Mouse (Mus musculus) forebrain, embryonic 15.5 days (tissue): ENCODE results near the gene Zfp628. TPM values are rescaled to one million over a fixed set of nuclear protein-coding genes. Genes with fewer than 3 reads are reported as not detected.
A peak's percentile ranks its signal among the peaks of the same experiment; 100 is the strongest.

ENCODE experiments used
- ATAC-seq: fragments of 200-750 bp; cut with Nextera tagmentation; replicated peaks from 2 replicates; pipeline ENCODE4 v1.8.0; 2017; ENCODE audit warnings: mild to moderate bottlenecking, moderate TSS enrichment, moderate library complexity
- H3K27ac ChIP-seq: fragments of 300-500 bp; sonication (generic); replicated peaks from 2 replicates; pipeline ENCODE4 v1.5.1; 2015; ENCODE audit warnings: mild to moderate bottlenecking, inconsistent platforms
- H3K27me3 ChIP-seq: fragments of 300-500 bp; sonication (generic); 2 replicates; pipeline ENCODE4 v1.6.1; 2015; ENCODE audit warnings: inconsistent platforms
- H3K36me3 ChIP-seq: fragments of 300-500 bp; sonication (generic); 2 replicates; pipeline ENCODE4 v1.6.1; 2015; ENCODE audit warnings: mild to moderate bottlenecking, inconsistent platforms
- H3K4me1 ChIP-seq: fragments of 300-500 bp; sonication (generic); 2 replicates; pipeline ENCODE4 v1.6.1; 2015; ENCODE audit warnings: inconsistent platforms
- H3K4me2 ChIP-seq: fragments of 300-500 bp; sonication (generic); replicated peaks from 2 replicates; pipeline ENCODE4 v1.6.1; 2015; ENCODE audit warnings: mild to moderate bottlenecking, inconsistent platforms
- H3K4me3 ChIP-seq: fragments of 300-500 bp; sonication (generic); 2 replicates; pipeline ENCODE4 v1.5.1; 2015; ENCODE audit warnings: mild to moderate bottlenecking, inconsistent platforms
- H3K9ac ChIP-seq: fragments of 300-500 bp; sonication (generic); replicated peaks from 2 replicates; pipeline ENCODE4 v1.6.1; 2015; ENCODE audit warnings: mild to moderate bottlenecking, inconsistent platforms
- H3K9me3 ChIP-seq: fragments of 300-500 bp; sonication (generic); 2 replicates; pipeline ENCODE4 v1.6.1; 2016; ENCODE audit warnings: inconsistent platforms
- WGBS: fragments of 180-500 bp; shearing (Covaris S2); methylation state at CpG from one replicate; pipeline ENCODE4 v1.1.7; 2015; ENCODE audit warnings: mixed read lengths; 5-methylcytosine and 5-hydroxymethylcytosine counted together
- polyA plus RNA-seq: library from polyadenylated mRNA; unstranded; fragments of >200 nt; fragmentation: Nextera tagmentation; extraction: Ambion mirVana; gene quantifications from 2 replicates; pipeline ENCODE4 v1.2.1, GENCODE M21; 2015

Gene Zfp628
- polyA plus RNA-seq, 1 experiment from 2014 or later: 4.2 TPM

- no peaks in the 10 kb centered on the region for H3K9me3 ChIP-seq
- no peaks in the 10 kb centered on the region for H3K36me3 ChIP-seq
- peak overlapping the region; percentile 30 for H3K4me3 ChIP-seq
- peak; percentile 43; the same call in 1 of the 2 replicates for ATAC-seq
- H3K4me2 ChIP-seq: peak overlapping the region; percentile 48
- H3K27me3 ChIP-seq: no peaks in the 10 kb centered on the region
- peaks cover 9% of the 10 kb centered on the region for H3K4me1 ChIP-seq
- H3K27ac ChIP-seq: peak overlapping the region; percentile 38; the same call in 1 of the 2 replicates
- 6% methylated on average over 19 of the region's 19 CpGs for WGBS
- H3K9ac ChIP-seq: peak overlapping the region; percentile 33; the same call in 1 of the 2 replicates
These were observed 15.1 kb upstream of the Zfp628 start for GRCm38 (mm10) chr7:4899649-4900522.

- Histone ChIP-seq H3K27me3 (no peaks in the 10 kb centered on the region), H3K4me2 (peak overlapping the region; percentile 48), H3K9ac (no peak overlapping the region), H3K4me1 (peaks cover 9% of the 10 kb centered on the region), H3K36me3 (no peaks in the 10 kb centered on the region), H3K27ac (no peak overlapping the region; the same call in 1 of the 2 replicates), H3K4me3 (peak overlapping the region; percentile 15), H3K9me3 (no peaks in the 10 kb centered on the region)
- WGBS: 26% methylated on average over 10 of the region's 11 CpGs
- no peak for ATAC-seq
These were observed 14.5 kb upstream of the Zfp628 start for GRCm38 (mm10) chr7:4900523-4900851.

DNA sequence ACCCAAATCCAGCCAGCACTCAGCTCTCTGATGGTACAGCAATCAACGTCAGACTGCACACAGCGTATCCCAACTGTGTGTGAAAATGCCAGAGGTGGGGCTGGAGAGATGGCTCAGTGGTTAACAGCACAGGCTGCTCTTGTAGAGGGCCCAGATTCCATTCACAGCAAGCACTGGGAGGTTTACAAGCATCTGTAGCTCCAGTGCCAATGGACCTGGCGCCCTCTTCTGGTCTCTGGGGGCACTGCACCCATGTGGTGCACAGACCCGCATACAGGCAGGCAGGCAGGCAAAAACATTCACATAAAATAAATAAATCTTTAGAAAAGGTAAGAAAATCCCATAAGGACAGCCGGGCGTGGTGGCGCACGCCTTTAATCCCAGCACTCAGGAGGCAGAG lies 13.8 kb upstream of the Zfp628 start:
- no peak overlapping the region for H3K27ac ChIP-seq

DNA sequence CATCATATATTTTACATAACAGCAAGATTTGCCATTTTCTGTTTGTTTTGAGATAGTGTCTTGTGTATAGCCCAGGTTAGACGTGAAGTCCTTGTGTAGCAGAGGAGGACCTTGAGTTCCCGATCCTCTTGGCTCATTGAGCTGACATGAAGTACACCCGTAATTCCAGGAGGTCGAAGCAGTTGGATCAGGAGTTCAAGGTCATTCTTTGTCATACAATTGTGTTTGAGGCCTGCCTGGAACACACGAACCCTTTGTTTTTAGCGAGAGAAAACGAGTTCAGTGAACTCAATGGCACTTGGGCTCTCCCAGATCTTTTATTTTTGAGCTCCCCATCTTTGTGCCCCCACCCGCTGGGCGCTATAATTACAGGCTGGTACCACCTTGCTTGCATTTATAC lies 12.6 kb upstream of the Zfp628 start:
- Histone ChIP-seq H3K4me3 (no peak overlapping the region), H3K27ac (no peak overlapping the region), H3K9me3 (no peaks in the 10 kb centered on the region), H3K4me2 (no peak overlapping the region), H3K27me3 (no peaks in the 10 kb centered on the region), H3K4me1 (peaks cover 9% of the 10 kb centered on the region), H3K9ac (no peak overlapping the region), H3K36me3 (no peaks in the 10 kb centered on the region)
- 51% methylated on average over 9 of the region's 9 CpGs for WGBS
- no peak for ATAC-seq

More for the DNA sequence above, 13.8 kb upstream of the Zfp628 start:
- Histone ChIP-seq H3K36me3 (no peaks in the 10 kb centered on the region), H3K4me2 (no peak overlapping the region), H3K9me3 (no peaks in the 10 kb centered on the region), H3K27me3 (no peaks in the 10 kb centered on the region), H3K4me3 (no peak overlapping the region), H3K9ac (no peak overlapping the region), H3K4me1 (peaks cover 9% of the 10 kb centered on the region)
- ATAC-seq: no peak
- 44% methylated on average over 8 of the region's 8 CpGs for WGBS

GRCm38 (mm10) chr7:4906466-4906950 lies 8.5 kb upstream of the Zfp628 start, which contains the start of gene Gm36210:
TSS of gene Gm36210 (minus strand) at chr7:4906516.
- ATAC-seq: no peak
- Histone ChIP-seq H3K4me3 (no peak within 1 kb of the TSS), H3K9me3 (no peaks in the 10 kb centered on the region), H3K27ac (no peak within 1 kb of the TSS), H3K27me3 (no peaks in the 10 kb centered on the region), H3K36me3 (no peaks in the 10 kb centered on the region), H3K9ac (no peak within 1 kb of the TSS), H3K4me1 (no peaks in the 10 kb centered on the region), H3K4me2 (no peak within 1 kb of the TSS)
- 4% methylated on average over 10 of the region's 10 CpGs for WGBS

- WGBS: 33% methylated on average over 9 of the region's 9 CpGs
- H3K27me3 ChIP-seq: no peaks in the 10 kb centered on the region
- H3K36me3 ChIP-seq: no peaks in the 10 kb centered on the region
- H3K4me3 ChIP-seq: no peak overlapping the region
- no peaks in the 10 kb centered on the region for H3K9me3 ChIP-seq
- no peak overlapping the region for H3K9ac ChIP-seq
- ATAC-seq: no peak
- no peak overlapping the region for H3K4me2 ChIP-seq
- H3K4me1 ChIP-seq: peaks cover 14% of the 10 kb centered on the region
- no peak overlapping the region for H3K27ac ChIP-seq
These were observed 3.5 kb upstream of the Zfp628 start for GRCm38 (mm10) chr7:4911561-4911960.

- no peaks in the 10 kb centered on the region for H3K9me3 ChIP-seq
- H3K36me3 ChIP-seq: no peaks in the 10 kb centered on the region
- no peak overlapping the region for H3K4me2 ChIP-seq
- ATAC-seq: no peak
- H3K27me3 ChIP-seq: no peaks in the 10 kb centered on the region
- H3K4me1 ChIP-seq: peaks cover 21% of the 10 kb centered on the region
- H3K27ac ChIP-seq: no peak overlapping the region
- no peak overlapping the region for H3K9ac ChIP-seq
- WGBS: 61% methylated on average over 5 of the region's 5 CpGs
- no peak overlapping the region for H3K4me3 ChIP-seq
These were observed 2.8 kb upstream of the Zfp628 start for GRCm38 (mm10) chr7:4912248-4912647.

DNA sequence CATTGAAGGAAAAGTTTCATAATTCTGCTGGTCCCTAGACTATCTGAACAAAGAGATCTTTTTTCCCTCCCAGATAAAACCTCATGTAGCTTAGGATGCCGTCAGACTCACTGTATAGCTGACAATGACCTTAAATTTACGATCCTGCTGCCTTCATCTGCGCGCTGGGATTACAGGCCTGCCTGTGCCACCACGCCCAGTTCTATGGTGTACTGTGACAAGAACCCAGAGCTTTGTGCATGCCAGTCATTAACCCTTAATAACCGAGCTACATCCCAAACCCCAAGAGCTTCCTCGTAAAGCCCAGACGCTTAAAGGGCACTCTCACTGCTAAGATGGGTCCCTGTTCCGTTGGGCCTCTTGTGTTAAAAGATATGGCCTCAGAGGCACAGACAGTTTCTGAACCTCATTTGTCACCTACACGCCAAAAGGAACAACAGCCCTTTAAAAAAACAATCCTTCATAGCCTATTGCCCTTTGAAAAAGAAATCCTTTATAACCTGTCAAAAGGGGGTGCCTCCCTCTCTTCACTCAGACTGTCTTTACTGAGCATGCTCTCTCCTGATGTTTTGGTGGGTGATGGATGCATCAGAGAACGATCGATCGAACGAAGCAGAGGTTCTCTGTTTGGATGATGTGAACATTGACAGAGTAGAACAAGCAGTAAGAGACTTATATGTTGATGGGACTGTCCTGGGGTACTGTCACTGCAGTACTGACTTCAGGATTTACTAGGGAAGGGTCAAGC lies 826 bp downstream of the Zfp628 start:
- 16% methylated on average over 14 of the region's 14 CpGs for WGBS
- peak overlapping the region; percentile 76 for H3K9ac ChIP-seq
- H3K27ac ChIP-seq: peak overlapping the region; percentile 97
- H3K4me1 ChIP-seq: peaks cover 21% of the 10 kb centered on the region
- H3K4me3 ChIP-seq: peak overlapping the region; percentile 69
- H3K4me2 ChIP-seq: peak overlapping the region; percentile 75
- H3K36me3 ChIP-seq: peaks cover 22% of the 10 kb centered on the region
- H3K9me3 ChIP-seq: no peaks in the 10 kb centered on the region
- ATAC-seq: peak; percentile 63
- no peaks in the 10 kb centered on the region for H3K27me3 ChIP-seq

GRCm38 (mm10) chr7:4917494-4917893 lies 2.5 kb downstream of the Zfp628 start:
- no peak overlapping the region for H3K4me2 ChIP-seq
- no peaks in the 10 kb centered on the region for H3K9me3 ChIP-seq
- H3K27ac ChIP-seq: no peak overlapping the region
- 98% methylated on average over 2 of the region's 2 CpGs for WGBS
- no peak overlapping the region for H3K9ac ChIP-seq
- H3K4me3 ChIP-seq: no peak overlapping the region
- H3K27me3 ChIP-seq: no peaks in the 10 kb centered on the region
- peaks cover 35% of the 10 kb centered on the region for H3K4me1 ChIP-seq
- ATAC-seq: no peak
- H3K36me3 ChIP-seq: peaks cover 23% of the 10 kb centered on the region

DNA sequence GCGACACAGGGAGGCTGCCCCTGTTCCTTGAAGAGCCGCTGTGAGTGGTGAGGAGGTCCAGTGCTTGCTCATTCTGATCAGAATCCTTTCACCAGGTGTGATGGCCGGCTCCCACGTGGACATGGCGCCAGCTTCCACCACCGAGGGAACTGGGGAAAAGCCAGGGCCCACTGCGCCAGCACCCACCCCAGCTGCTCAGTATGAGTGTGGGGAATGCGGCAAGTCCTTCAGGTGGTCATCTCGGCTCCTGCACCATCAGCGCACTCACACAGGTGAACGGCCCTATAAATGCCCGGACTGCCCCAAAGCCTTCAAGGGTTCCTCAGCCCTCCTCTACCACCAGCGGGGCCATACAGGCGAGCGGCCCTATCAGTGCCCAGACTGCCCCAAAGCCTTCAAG lies 3.7 kb downstream of the Zfp628 start:
- no peak overlapping the region for H3K4me3 ChIP-seq
- no peaks in the 10 kb centered on the region for H3K9me3 ChIP-seq
- no peaks in the 10 kb centered on the region for H3K27me3 ChIP-seq
- peaks cover 23% of the 10 kb centered on the region for H3K36me3 ChIP-seq
- peaks cover 47% of the 10 kb centered on the region for H3K4me1 ChIP-seq
- no peak for ATAC-seq
- no peak overlapping the region for H3K27ac ChIP-seq
- H3K9ac ChIP-seq: no peak overlapping the region
- no peak overlapping the region for H3K4me2 ChIP-seq
- 96% methylated on average over 15 of the region's 15 CpGs for WGBS

DNA sequence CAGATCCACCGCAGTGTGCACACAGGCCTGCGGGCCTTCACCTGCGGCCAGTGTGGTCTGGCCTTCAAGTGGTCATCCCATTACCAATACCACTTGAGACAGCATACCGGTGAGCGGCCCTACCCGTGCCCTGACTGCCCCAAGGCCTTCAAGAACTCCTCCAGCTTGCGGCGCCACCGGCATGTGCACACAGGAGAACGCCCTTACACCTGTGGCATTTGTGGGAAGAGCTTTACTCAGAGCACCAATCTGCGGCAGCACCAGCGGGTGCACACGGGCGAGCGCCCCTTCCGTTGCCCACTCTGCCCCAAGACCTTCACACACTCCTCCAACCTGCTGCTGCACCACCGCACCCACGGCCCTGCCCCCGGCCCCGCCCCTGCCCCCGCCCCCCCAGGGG lies 4.1 kb downstream of the Zfp628 start:
- Histone ChIP-seq H3K27me3 (no peaks in the 10 kb centered on the region), H3K36me3 (peaks cover 23% of the 10 kb centered on the region), H3K27ac (no peak overlapping the region), H3K4me3 (no peak overlapping the region), H3K4me1 (peaks cover 52% of the 10 kb centered on the region), H3K9me3 (no peaks in the 10 kb centered on the region), H3K9ac (no peak overlapping the region), H3K4me2 (no peak overlapping the region)
- WGBS: 85% methylated on average over 21 of the region's 21 CpGs
- ATAC-seq: no peak

DNA sequence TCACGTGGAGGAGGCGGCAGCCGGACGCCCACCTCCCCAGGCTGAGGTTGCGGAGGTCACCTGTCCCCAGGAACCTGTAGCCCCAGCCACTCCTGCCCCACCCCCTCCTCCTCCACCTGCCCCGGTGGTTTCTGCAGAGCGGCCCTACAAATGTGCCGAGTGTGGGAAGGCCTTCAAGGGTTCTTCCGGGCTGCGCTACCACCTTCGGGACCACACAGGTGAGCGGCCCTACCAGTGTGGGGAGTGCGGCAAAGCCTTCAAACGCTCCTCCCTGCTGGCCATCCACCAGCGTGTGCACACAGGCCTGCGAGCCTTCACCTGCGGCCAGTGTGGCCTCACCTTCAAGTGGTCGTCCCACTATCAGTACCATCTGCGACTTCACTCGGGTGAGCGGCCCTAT lies 5.0 kb downstream of the Zfp628 start:
- Histone ChIP-seq H3K27ac (no peak overlapping the region), H3K4me3 (no peak overlapping the region), H3K27me3 (no peaks in the 10 kb centered on the region), H3K4me1 (peaks cover 55% of the 10 kb centered on the region), H3K36me3 (peaks cover 23% of the 10 kb centered on the region), H3K9ac (no peak overlapping the region), H3K9me3 (no peaks in the 10 kb centered on the region), H3K4me2 (no peak overlapping the region)
- WGBS: 91% methylated on average over 21 of the region's 21 CpGs
- ATAC-seq: no peak
